Mouse (Mus musculus): ENCODE measurements around the gene Aff1.

The Aff1 gene

DNA sequence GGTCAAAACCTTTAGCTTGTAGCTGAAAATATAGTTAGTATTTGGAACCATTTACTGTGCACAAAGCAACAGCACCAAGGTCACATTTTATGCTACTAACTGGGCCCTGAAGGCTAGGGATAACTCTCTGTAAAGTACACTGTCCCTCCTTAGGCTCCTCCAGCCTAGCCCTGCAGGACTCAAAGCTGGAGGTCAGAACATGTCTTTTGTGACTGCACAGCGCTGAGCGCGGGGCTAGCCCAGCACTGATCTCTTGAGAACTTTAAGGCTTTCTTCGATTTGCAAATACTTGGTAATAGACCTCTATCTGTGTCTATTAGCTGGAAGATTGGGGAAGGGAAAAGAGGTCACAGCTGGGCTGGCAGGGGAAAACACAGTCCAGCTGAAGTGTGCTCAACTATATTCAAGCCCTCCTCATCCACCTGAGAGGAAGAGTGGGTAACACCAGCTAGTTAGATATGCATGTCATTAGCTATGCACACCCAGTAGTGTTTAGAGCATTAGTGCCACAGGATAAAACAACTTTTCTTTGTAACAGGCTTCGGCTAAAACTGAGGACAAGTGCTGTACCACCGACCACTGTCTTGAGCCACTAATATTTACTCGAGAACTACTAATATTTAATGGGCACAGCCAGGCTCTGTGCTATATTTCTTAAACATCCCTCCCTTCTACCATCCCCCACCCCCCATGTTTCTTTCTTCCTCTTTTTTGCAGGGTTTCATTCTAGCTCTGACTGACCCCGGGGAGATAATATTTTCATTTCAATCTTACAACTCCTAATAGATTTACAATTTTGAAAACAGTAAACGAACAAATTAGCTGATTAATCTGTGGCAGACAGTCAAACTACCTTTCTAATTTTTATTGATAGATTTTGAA lies 33.3 kb downstream of the Aff1 start:
- no peak for DNase-seq (ENCODE audit: low spot score in 2 of 2)

DNA sequence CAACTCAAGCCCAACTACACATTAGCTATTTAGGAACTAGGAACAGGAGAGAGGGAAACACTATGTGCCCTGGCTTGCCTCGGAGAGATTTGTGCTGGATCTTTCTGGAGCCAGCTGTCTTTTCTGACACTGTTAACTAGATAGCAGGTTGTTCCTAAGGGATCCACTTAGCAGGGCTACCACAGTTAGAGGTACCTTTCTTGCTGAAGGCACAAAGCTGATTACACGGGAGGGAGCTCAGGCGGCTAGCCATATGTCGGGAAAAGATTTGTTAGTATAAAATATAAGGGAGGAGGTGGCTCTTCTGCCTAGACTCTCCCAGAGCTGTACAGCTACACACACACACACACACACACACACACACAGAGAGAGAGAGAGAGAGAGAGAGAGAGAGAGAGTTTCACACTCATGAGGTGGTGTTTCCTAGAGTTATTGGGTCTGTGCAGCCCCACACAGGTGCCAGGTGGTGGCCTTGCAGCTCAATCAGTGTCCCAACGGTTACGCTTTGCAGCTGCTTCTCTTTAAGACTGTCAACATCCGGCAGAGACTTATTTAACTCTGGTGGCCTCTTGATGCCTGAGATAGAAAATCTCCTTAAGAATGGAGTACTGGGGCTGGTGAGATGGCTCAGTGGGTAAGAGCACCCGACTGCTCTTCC lies 34.2 kb downstream of the Aff1 start:
- peak in 1 of 2 experiments; percentile 63 for DNase-seq (ENCODE audit: low spot score in 2 of 2)

DNA sequence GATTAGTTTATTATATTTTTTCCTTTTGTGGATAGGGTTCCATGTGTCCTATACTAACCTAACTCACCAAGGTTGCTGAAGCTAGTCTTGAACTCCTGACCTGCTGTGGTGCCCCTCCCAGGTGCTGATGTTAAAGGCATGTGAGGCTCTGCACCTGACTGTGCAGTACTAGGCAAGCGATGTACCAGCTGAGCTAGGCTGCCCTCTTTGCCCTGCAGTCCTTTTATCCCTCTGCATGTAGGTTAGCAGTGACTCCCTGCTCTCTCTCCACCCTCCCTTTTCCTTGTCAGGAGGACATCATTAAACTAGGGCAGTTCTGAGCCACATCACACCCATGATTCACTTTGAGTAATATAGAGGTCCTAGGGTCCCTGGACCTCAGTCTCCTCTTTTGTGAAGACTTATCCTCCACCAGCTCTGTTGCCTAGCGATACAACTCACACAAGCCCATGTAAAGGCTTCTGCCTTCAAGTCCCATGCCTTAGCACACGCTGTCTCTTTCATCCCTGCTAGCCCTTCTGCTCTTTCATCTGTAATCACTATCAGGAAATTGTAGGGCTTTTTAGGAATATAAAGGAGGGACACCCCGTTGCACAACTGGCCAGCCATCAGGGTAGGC lies 35.7 kb downstream of the Aff1 start:
- no peak for DNase-seq (ENCODE audit: low spot score in 2 of 2)

DNA sequence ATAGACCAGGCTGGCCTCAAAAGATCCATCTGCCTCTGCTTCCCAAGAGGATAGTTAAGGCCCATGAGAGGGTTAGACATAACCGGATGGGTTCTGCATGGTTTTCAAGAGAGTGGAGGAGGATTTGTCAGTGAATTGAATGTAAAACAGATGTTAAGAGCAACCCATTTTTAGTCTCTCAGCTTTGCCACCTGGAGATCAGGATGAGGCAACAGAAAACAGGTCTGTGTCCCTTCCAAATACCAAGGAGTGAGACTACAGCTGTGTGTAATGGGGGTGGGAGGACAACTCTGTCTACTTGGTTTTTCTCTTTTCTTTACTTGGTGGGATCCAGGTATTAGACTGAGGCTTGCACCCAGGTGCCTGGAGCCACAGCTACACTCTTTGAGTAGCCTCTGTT lies 37.1 kb downstream of the Aff1 start:
- no peak for DNase-seq (ENCODE audit: low spot score in 2 of 2)

DNA sequence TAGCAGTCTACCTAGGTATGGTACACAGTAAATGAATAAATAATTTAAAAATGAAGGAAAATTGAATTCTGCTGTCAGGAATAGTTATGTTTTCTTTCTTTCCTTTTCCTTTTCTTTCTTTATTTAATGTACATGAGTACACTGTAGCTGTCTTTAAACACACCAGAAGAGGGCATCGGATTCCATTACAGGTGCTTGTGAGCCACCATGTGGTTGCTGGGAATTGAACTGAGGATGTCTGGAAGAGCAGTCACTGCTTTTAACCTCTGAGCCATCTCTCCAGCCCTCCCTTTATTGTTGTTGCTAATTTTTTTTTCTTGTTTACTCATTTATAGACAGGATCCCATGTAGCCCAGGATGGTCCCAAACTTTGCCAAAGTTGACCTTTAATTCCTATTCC lies 38.0 kb downstream of the Aff1 start:
- no peak for DNase-seq (ENCODE audit: low spot score in 2 of 2)

DNA sequence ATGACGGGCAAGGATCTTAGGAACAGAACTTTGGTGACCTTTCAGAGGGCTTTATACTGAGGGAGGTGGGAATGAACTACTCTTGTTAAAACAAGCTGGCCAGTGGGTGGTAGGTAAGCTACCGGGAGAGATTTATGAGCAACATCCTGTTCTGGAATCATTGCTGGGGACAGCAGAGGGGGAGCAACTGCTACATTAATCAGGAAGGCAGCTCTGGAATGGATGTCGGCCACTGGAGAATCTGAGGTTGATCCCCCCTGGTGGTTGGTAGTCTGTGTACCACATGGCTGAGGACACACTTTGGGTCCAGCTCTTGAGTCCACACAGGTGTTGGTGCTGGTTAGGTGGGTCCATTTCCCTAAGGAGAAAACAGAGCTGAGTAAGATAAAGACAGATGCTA lies 38.6 kb downstream of the Aff1 start:
- DNase-seq (ENCODE audit: low spot score in 2 of 2) = no peak

DNA sequence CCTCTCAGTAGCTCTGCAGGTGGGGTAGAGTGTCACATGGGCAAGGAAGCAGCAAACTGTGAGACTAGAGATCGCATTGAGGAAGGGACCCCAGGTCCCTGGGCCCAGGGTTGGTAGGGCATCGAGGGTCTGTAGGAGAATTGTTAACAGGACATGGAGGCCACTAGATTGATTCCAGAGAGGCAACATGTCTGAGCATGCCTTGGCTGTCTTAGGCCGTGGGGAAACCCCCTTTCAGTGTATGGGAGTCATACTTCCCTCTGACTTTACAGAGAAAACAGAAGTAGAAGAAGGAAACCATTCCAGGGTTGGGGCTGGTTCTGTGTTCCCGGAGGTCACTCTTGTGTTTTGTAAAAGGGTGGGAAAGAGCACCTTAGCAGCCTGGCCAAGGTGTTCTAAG lies 40.4 kb downstream of the Aff1 start:
- no peak for DNase-seq (ENCODE audit: low spot score in 2 of 2)

DNA sequence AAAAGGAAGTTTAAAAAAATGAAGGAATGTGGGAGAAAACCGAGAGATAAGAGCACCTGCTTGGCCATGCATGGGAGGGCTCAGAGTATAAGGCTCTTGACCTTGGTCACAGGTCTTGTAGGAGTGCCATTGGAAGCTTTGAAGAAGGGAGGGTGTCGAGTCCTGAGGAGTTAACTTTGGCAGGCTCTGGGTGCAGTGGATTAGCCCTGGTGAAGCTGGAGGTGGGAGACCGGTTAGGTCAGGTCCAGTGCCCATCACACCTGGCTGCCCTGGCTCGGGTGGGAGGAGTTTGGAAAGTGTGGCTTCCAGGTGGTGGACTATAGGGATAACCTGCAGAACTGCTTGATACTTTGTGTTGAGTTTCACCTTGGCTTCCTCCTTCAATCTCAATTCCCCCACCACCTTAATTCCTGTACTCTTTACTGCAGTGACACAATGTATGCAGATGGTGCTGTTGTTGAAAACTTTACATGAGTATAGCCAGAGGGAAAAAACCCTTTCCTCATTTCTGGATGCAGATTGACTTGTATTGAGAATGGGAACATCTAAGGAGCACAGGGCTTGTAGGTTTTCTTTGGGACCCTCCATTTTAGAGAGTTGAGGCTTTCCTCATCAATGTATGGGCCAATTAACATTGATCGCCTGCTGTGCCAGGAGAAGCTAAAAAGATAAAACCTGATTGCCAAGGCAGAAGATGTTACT lies 43.4 kb downstream of the Aff1 start:
- DNase-seq (ENCODE audit: low spot score in 2 of 2) = no peak

DNA sequence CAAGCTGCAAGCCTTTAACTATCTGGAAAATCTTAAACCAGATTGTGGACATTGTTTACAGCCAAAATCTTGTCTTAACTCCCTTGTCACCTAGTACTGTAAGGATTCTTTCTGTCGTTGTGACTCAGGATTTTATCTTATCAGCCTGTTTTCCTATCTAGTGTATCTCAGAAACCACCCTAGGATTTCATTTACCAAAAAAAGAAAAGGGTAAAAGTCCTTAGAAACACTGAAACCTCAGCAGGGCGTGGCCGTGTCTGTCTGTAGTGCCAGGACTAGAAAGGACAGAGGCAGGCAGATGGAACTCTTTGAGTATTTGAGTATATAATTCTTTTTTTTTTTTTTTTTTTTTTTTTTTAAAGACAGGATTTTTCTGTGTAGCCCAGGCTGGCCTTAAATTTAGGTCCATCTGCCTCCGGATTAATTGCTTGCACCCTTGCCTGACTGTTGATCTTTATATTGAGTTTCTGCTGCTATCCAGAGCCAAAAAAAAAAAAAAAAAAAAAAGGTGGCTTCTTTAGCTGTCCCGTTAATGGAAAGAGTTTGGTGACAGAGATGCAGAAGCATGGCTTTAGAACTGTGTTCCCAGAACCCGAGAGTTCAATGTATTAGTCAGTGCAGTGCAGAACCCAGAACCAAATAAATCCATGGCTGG lies 44.5 kb downstream of the Aff1 start:
- DNase-seq (ENCODE audit: low spot score in 2 of 2) = no peak

DNA sequence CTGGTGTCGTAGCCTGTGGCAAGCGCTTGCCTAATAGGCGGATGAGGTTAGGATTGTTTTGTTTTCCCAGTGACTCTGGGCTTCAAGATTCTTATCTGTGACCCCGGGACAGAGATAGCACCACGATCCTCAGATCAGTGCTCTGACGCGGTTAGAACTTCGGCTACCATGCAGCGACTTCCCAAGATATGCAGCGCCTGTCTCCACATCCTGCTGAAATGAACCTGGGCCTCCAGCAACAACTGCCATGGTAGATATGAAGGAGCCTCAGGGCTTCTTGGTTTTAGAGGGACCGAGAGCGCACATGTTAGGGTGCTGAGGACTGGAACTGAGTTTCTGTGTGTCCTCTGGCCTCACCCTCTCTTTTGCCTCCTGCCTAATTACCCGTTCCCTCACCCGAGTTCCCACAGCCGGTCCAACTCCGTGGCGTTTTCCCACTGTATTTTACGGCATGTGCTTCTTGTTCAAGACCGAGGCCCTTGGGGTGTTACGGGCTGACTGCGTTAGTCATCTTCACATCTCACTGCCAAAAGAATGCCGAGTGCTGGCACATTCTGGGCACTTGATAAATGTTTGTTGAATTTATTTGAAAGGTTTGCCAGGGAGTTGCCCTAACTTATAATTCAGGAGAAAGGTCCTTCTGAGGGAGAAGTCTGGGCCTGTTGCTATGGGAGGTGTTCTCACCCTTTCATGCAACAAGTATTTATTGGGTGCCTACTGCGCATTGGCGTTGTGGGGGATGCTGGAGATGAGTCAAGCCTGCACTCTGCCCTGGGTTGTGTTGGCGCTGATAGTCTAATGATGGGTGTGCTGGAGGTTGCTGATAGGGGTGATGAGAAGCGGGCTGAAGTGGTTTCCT lies 45.3 kb downstream of the Aff1 start:
- peak in 1 of 2 experiments; percentile 84 for DNase-seq (ENCODE audit: low spot score in 2 of 2)

DNA sequence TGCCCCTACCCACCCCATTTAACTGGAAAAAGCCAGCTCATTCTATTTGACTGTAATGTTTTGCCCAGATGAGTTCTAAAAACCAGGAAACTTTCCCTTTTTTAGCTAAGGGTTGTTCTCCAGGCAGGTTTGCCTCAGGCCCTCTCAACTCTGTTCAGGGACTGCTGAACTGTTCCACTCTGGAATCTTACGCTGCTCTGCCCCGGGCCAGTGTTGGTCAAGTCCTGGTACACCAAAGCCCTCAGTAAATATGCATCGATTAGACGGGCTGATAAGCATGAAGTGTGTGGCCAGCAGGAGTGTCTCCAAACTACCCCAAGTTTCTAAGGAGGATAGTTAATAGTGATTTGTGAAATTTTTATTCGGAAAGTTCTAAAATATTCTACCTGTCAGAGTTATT lies 46.3 kb downstream of the Aff1 start:
- DNase-seq (ENCODE audit: low spot score in 2 of 2) = peak; percentile 31 to 38

DNA sequence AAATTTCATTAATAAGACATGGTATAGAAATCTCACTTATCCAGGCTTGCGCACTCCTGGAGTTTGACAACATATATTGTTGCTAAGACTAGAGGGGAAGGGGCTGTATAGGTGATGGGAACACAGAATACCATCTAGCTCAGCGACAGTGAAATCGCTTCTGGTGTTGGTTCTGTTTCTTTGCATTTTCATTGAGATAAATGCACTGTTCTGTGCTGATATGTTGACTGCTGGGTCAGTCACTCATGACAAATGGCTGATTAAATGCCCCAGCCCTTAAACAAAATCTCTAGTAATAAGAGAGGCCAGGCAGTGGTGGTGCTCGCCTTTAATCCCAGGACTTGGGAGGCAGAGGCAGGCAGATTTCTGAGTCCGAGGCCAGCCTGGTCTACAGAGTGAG lies 47.0 kb downstream of the Aff1 start:
- DNase-seq (ENCODE audit: low spot score in 2 of 2) = peak in 1 of 2 experiments; percentile 39

DNA sequence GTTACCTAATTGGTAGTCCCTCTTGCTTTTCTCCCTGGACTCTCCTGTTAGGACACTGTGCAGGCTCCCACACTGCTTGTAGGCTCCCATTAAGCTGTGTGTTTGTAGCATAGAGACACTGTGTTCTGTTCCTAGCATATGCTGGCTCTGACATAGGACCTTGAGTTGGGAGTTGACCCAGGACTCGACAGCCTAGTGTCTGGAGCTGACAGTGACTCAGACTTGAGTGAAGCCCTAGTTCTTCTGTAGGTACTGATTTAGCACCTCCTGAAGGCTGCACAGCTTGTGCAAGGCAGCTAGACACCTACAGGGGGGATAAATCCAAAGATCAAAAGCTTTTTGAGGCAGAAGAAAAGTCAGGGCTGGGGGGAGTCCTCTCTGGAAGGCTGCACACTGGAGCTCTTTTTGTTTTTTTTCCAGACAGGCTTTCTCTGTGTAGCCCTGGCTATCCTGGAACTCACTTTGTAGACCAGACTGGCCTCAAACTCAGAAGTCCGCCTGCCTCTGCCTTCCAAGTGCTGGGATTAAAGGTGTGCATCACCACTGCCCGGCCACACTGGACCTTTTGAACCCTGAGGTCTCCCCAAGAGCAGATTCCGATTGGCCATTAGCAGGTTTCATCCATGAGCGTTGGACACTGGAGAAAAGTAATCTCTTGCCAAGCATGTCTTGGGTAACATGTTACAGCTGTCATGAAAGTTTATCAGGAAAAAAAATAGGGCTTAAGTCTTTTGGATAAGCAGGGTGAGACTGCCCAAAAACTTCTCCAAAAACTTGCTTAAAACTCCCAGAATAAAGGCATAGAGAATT lies 48.1 kb downstream of the Aff1 start:
- peak; percentile 28 to 41 for DNase-seq (ENCODE audit: low spot score in 2 of 2)

DNA sequence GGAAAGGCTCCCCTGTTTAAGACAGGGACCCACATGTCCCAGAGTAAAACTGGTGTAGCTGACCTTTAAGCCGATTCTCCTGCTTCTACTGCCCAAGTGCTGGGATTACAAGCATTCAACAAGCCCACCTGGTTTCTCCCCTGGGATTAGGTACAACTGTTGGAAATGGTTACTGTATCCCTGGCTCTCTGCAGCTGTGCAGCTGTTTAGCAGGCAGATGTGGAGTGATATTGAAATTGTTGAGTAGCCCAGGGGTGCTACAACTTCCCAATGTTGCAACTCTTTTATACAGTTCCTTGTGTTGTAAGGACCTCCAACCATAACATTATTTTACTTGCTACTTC lies 48.7 kb downstream of the Aff1 start:
- peak in 1 of 2 experiments; percentile 43 for DNase-seq (ENCODE audit: low spot score in 2 of 2)

DNA sequence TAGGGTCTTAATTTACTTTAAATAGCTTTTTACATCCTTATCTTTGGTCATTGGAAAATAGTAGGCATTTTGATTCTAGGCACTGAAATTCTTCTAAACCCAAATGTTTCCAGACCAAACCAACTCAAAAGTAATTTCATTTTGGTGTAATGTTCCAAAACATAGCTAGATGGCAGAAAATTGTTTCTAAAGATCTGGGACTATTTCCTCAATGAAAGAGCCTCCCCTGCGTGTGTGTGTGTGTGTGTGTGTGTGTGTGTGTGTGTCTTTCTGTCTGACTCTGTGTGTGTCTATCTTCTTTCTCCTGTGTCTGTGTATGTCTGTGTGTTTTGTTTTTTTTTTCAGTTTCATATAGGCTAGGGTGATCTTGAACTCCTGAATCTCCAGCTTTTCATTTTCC lies 49.3 kb downstream of the Aff1 start:
- peak in 1 of 2 experiments; percentile 47 for DNase-seq (ENCODE audit: low spot score in 2 of 2)

DNA sequence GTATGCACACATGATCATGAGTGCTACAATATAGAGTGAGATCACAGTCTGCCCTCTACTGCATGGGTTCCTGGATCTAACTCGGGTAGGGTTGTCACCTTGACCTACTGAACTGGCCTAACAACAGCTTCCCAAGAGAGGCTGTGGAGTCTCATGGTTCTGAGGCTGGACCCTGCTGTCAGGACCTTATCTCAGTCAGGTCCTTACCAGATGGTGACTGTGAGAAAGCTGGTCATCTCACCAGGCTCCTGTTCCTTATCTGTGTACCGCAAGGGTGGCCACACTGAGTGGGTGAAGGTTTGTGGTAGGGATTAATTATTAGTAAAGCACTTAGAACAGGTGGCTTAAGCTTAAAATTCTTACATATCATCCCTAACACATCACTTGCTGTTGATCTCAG lies 49.8 kb downstream of the Aff1 start:
- peak; percentile 55 to 67 for DNase-seq (ENCODE audit: low spot score in 2 of 2)

DNA sequence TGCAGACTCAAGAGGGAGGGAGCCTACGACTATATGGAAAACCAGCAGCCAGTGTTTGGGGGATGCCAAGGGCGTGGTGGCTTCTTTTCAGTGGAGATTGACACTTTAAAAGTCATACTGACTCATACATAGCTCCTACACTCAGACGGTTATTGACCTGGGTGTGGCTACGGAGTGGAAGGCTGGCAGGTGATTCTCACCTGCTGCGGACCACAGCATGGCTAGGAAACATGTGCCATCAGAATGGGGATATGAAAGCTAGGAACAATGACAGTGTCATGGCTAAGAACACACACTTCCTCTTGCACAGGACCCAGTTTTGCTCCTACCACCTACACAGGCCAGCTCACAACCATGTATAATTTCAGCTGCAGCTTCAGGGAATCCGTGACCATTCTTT lies 52.4 kb downstream of the Aff1 start:
- peak in 1 of 2 experiments; percentile 33 for DNase-seq (ENCODE audit: low spot score in 2 of 2)

DNA sequence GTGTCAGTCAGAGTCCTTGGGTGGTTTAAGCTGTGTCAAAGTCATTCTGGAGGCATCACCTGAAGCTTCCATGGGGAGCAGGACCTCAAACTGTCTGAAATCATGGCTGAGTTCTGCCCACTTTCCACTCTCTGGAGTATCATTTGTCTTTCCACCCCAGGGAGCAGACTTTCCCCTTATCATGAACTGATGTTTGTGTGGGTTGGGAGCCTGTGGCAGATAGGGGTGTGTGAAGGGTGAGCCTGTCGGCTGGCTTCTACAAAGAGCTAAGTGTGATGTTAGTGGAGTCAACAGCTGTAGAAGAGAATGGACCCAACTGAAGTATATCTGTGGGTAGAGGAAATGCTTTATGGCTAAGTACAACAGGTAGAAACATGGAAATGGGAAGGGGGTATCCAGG lies 53.5 kb downstream of the Aff1 start:
- no peak for DNase-seq (ENCODE audit: low spot score in 2 of 2)

DNA sequence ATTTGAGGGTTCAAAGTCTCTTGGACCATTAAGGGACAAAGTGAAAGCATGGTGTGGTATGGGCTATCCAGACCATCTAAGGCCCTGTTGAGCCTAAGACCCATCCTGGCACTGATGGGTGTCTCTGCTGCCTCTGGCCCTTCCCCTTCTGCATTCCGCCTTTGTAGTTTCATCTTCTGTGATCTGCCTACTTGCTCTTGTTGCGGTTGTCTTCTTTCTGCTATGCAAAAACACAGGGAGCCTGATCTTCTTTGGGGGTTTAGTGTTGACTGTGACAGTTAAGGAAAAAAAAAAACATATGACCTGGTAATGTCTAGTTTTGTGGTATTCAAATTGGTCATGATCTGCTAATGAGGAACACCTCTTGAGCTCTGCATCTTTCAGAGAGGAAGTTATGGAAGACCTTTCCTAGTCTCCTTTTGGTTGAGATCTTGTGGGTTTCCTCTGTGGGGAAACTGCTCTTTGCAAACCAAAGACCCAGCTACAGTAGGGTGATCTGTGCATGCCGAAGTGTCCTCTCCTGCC lies 54.4 kb downstream of the Aff1 start:
- no peak for DNase-seq (ENCODE audit: low spot score in 2 of 2)

DNA sequence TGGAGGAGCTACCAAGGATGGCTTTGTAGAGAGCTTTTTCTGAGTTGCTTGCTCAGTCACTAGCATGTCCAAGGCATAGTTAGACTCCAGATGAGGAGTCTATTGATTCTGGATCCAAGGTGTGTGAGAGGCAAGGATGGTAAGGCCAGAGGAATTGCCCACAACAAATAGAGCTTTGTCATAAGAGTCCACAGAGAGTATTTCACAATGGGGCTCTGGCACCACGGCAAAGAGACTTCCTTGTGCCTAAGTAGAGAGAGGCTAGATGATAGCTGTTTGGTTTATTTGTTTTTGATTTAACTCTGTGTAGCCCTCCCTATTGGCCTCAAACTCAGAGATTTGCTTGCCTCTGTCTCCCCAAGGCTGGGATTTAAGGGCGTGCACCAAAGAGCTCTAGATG lies 54.9 kb downstream of the Aff1 start:
- DNase-seq (ENCODE audit: low spot score in 2 of 2) = no peak
